Comparison of ENCODE assay signal across 7 mouse cellular contexts in the genomic region with DNA sequence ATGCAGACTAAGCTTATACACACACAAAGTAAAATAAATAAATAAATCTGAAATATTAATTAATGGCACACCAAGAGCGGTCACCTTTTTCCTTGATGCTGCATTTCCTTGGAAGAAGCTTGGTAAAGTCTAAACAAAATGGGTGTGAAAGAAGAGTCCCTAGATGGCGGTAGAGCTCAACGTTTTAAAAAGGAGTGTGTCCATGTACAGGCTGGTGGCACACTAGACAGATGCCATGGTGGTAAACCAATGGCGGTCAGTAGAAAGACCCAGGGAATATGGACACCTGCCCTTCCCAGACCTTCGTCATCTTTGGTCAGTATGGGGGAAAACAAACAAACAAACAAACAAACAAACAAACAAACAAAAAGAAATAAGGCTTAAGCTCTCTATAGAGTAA.
DNase-seq lines count a peak whose midpoint lies in the region; ATAC-seq and TF ChIP-seq lines count a peak whose summit lies in the region.

No protein-coding gene starts in this region.

- no peak for TF ChIP-seq POLR2A in lung, adult 2 months (IDR thresholded peaks at IDR 0.05; ENCODE audit: borderline replicate concordance, extremely low read depth, low read depth, low read length)
- TF ChIP-seq POLR2A in brain, embryonic 14.5 days (IDR thresholded peaks at IDR 0.05; ENCODE audit: borderline replicate concordance, extremely low read depth, insufficient read depth, insufficient read length, poor library complexity, severe bottlenecking): no peak

- no peaks in the 10 kb centered on the region for H3K36me3 ChIP-seq in lung, embryonic 14.5 days (ENCODE audit: insufficient read depth)
- H3K36me3 ChIP-seq in forebrain, embryonic 16.5 days (ENCODE audit: control insufficient read depth, insufficient read depth): no peaks in the 10 kb centered on the region
- H3K36me3 ChIP-seq in neural tube, embryonic 15.5 days: no peaks in the 10 kb centered on the region

- no peak overlapping the region for H3K9ac ChIP-seq in lung, embryonic 14.5 days
- no peak overlapping the region for H3K9ac ChIP-seq in forebrain, embryonic 16.5 days (replicated peaks; ENCODE audit: low read depth, low read length)
- H3K9ac ChIP-seq in neural tube, embryonic 15.5 days (replicated peaks): no peak overlapping the region

- 45% methylated on average over 5 of the region's 5 CpGs for WGBS in lung, embryonic 14.5 days
- WGBS in lung, adult 2 months: 37% methylated on average over 5 of the region's 5 CpGs
- WGBS in forebrain, embryonic 16.5 days: 46% methylated on average over 5 of the region's 5 CpGs
- 54% methylated on average over 5 of the region's 5 CpGs for whole genome bisulfite sequencing in neural tube, embryonic 15.5 days

- no peaks in the 10 kb centered on the region for H3K4me1 ChIP-seq in lung, embryonic 14.5 days (ENCODE audit: insufficient read depth)
- no peaks in the 10 kb centered on the region for H3K4me1 ChIP-seq in lung, adult 2 months (ENCODE audit: control insufficient read depth, insufficient read depth, low read length)
- H3K4me1 ChIP-seq in forebrain, embryonic 16.5 days (replicated peaks; ENCODE audit: control insufficient read depth, insufficient read depth, low read length): no peaks in the 10 kb centered on the region
- H3K4me1 ChIP-seq in neural tube, embryonic 15.5 days: no peaks in the 10 kb centered on the region

- no peaks in the 10 kb centered on the region for H3K9me3 ChIP-seq in lung, embryonic 14.5 days (ENCODE audit: low read depth, low read length)
- H3K9me3 ChIP-seq in forebrain, embryonic 16.5 days (ENCODE audit: control insufficient read depth, low read length): no peaks in the 10 kb centered on the region
- H3K9me3 ChIP-seq in neural tube, embryonic 15.5 days (replicated peaks): no peaks in the 10 kb centered on the region

- no peak overlapping the region for H3K27ac ChIP-seq in lung, embryonic 14.5 days (ENCODE audit: low read depth)
- no peak overlapping the region for H3K27ac ChIP-seq in forebrain, embryonic 16.5 days (ENCODE audit: low read length)
- no peak overlapping the region for H3K27ac ChIP-seq in neural tube, embryonic 15.5 days (replicated peaks)

- TF ChIP-seq CTCF in lung, embryonic 14.5 days (IDR thresholded peaks at IDR 0.05; ENCODE audit: low read depth): peak; percentile 60
- no peak for TF ChIP-seq CTCF in lung, adult 2 months (IDR thresholded peaks at IDR 0.05; ENCODE audit: insufficient read depth, low read length)
- TF ChIP-seq CTCF in brain, embryonic 14.5 days (IDR thresholded peaks at IDR 0.05; ENCODE audit: borderline replicate concordance, extremely low read depth, insufficient read depth, insufficient read length): peak; percentile 50; the same call in 1 of the 2 replicates

- no peaks in the 10 kb centered on the region for H3K27me3 ChIP-seq in lung, embryonic 14.5 days (ENCODE audit: insufficient read depth, low read length)
- no peaks in the 10 kb centered on the region for H3K27me3 ChIP-seq in forebrain, embryonic 16.5 days (replicated peaks; ENCODE audit: control insufficient read depth, insufficient read depth, low read length)
- H3K27me3 ChIP-seq in neural tube, embryonic 15.5 days (replicated peaks): no peaks in the 10 kb centered on the region

- DNase-seq in lung, embryonic 14.5 days: peak; percentile 82
- no peak for DNase-seq in lung, adult 2 months
- peak; percentile 77 for DNase-seq in brain, embryonic 14.5 days (ENCODE audit: low read depth)
- DNase-seq in layer of hippocampus, postnatal 25 days (ENCODE audit: extremely low spot score in 1 of 2, low spot score in 1 of 2): peak; percentile 12 to 37
- no peak for DNase-seq in spleen, postnatal 14 days (ENCODE audit: low spot score in 2 of 2)

- no peak overlapping the region for H3K4me3 ChIP-seq in lung, embryonic 14.5 days (ENCODE audit: low read depth, low read length)
- H3K4me3 ChIP-seq in lung, adult 2 months (replicated peaks; ENCODE audit: extremely low read depth, low read depth, low read length): no peak overlapping the region
- no peak overlapping the region for H3K4me3 ChIP-seq in forebrain, embryonic 16.5 days (replicated peaks; ENCODE audit: low read length)
- H3K4me3 ChIP-seq in neural tube, embryonic 15.5 days (replicated peaks): no peak overlapping the region

- ATAC-seq in lung, embryonic 14.5 days (ENCODE audit: insufficient read depth): peak; percentile 49; the same call in 1 of the 2 replicates
- ATAC-seq in forebrain, embryonic 16.5 days: peak; percentile 71
- ATAC-seq in neural tube, embryonic 15.5 days (ENCODE audit: low FRiP score): peak; percentile 76; the same call in 1 of the 2 replicates

- H3K4me2 ChIP-seq in lung, embryonic 14.5 days: no peak overlapping the region
- no peak overlapping the region for H3K4me2 ChIP-seq in forebrain, embryonic 16.5 days (ENCODE audit: low read length)
- no peak overlapping the region for H3K4me2 ChIP-seq in neural tube, embryonic 15.5 days

Comparison
In these comparisons a context has a peak if more than half of its experiments do, and no peak if none do; other contexts are left out.
1. DNase-seq: peak in lung, embryonic 14.5 days (single experiment), brain, embryonic 14.5 days (single experiment) and layer of hippocampus, postnatal 25 days (2 of 2); none in lung, adult 2 months (single experiment) and spleen, postnatal 14 days (0 of 2).
2. Peak in every context shown above with its lines, with median percentiles within 50 percentile points of each other: ATAC-seq.